Mouse (Mus musculus): ENCODE measurements around the gene E130114P18Rik.

The E130114P18Rik gene

DNA sequence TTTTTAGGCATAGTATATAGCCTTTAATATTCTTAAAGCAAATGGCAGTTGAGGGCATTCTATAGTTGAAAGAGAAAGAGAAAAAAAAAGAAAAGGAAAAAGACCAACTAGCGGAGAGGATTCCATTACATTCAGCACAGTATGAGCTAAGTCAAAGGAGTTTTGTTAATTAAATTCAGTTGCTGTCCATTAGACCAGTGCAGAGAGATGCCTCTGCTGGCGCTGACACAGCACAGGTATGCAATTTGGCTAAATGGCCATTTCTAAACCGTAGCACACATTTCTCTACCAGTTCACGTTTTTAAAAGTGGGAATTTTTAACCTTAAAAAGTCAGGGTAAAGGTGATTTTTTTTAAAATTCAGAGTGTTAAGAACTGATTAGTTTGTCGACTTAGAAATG, 26.8 kb upstream of the E130114P18Rik start:
- no peak for DNase-seq

GRCm38 (mm10) chr4:97803791-97804190, 25.9 kb upstream of the E130114P18Rik start:
- DNase-seq, result no peak

GRCm38 (mm10) chr4:97796505-97796904, 18.6 kb upstream of the E130114P18Rik start:
- no peak for DNase-seq

GRCm38 (mm10) chr4:97795957-97796356, 18.1 kb upstream of the E130114P18Rik start:
- DNase-seq, result no peak

DNA sequence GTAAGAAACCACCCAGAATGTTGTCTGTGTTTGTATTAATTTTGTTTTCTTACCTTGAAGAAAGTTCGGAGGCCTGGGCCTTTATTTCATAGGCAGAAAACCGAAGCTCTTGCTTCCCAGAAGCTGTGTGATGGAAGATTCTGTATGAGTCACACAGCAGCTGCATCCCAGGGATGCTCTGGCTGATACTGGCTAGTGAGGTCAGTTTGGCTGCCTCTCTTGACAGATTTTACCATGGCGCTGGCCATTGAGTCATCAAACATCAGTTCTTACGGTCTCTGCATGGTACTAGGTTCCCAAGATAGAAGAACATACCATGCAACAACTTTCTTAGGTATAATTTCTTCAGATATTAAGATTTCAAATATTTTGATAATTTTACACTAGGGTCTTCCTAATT, 17.0 kb upstream of the E130114P18Rik start:
- no peak for DNase-seq

- no peak for DNase-seq
Observed at GRCm38 (mm10) chr4:97793931-97794330, 16.1 kb upstream of the E130114P18Rik start.

- no peak for DNase-seq
Observed at GRCm38 (mm10) chr4:97788537-97788936, 10.7 kb upstream of the E130114P18Rik start.

- no peak for DNase-seq
Observed at GRCm38 (mm10) chr4:97787515-97787914, 9.6 kb upstream of the E130114P18Rik start.

DNA sequence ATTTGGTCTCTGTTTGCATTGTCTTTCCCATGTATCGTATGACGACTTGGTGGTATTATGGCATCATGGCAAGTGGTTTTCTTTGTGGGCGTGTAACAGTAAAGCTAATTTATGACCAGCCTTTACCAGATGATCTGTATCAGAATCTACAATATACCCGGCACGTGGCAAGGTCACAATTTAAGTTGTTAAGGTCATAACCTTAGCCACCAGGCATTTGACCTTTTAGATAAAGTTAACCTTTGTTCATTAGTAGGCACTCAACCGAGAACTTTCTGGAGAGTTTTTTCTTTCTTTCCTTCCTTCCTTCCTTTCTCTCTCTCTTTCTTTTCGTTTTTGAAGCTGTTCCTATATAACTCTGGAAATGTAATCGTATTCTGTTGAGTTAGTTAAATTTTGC, 8.7 kb upstream of the E130114P18Rik start:
- no peak for DNase-seq

GRCm38 (mm10) chr4:97785547-97786271, 7.8 kb upstream of the E130114P18Rik start:
- DNase-seq, result no peak

GRCm38 (mm10) chr4:97784236-97784635, 6.4 kb upstream of the E130114P18Rik start:
- no peak for DNase-seq

GRCm38 (mm10) chr4:97783073-97783879, 5.4 kb upstream of the E130114P18Rik start:
- DNase-seq, result no peak

GRCm38 (mm10) chr4:97782497-97782896, 4.6 kb upstream of the E130114P18Rik start:
- no peak for DNase-seq

- DNase-seq, result no peak
Observed at GRCm38 (mm10) chr4:97782069-97782468, 4.2 kb upstream of the E130114P18Rik start.

DNA sequence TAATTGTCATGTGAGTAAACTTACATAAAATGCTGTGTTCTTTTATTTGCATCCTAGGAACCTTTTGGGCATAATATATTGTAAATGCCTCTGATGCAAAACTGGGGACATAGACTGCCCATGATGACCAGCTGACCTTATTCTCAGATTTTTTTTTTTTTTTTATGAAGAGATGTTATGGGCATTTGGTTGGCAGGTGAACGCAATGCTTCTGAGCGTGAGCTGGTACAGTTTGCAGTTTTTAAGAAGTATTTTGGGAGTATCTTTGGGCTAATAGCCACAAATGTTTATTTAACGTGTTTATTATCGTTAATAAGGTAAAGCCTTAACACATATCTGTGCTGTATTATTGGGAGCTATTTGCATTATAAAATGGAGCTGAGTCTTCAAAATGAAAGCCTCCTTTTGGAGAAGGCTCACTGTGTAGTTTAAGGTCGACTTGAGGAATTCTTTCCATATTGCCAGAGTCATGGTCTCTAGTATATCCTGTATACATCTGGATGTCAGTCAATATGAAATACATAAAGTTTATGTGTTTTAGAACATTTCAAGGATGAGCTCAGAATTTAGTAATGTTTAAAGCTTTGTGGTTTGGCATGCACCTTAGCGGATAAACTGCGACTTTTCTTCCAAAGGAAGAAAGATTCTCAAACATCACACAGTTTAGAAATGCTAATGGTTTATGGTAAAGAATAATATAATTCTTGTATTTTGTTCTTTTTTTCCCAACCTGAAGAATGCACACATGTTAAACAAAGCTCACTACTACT, 3.0 kb upstream of the E130114P18Rik start:
- DNase-seq, result no peak

DNA sequence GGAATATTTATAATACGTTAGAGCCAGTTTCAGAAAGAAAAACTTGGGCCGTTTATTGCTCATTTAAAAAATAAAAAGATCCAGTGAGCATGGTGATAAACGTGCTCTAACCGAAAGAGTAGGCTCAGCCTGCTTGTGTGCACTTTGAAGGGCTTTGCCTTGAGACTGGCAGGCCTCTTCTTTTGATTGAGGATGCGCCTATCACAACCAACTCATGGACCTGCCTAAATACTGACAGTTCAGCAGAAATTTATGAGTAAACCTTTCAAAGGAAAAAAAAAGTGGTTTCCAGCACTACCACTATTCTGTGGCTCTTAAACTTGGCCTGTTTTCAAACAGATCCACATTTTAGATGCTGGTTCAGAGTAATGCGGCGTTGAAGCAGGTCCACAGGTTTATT, 2.1 kb upstream of the E130114P18Rik start:
- DNase-seq, result no peak

GRCm38 (mm10) chr4:97779003-97779930, 1.4 kb upstream of the E130114P18Rik start:
- no peak for DNase-seq

GRCm38 (mm10) chr4:97778211-97779002, 529 bp upstream of the E130114P18Rik start:
- peak in 1 of 2 experiments; percentile 34 for DNase-seq

- peak; percentile 23 to 47 for DNase-seq
Observed at GRCm38 (mm10) chr4:97777081-97777705, 685 bp downstream of the E130114P18Rik start.

- no peak for DNase-seq
Observed at GRCm38 (mm10) chr4:97776388-97777080, 1.3 kb downstream of the E130114P18Rik start.
